Mouse (Mus musculus) hindbrain, embryonic 12.5 days (tissue): ENCODE measurements around the gene Gm26920. TPM values are rescaled to one million over a fixed set of nuclear protein-coding genes. Genes with fewer than 3 reads are reported as not detected.

Experiments used
- ATAC-seq: fragments of 200-750 bp; cut with Nextera tagmentation; 2 replicates; pipeline ENCODE4 v1.8.0; 2017; ENCODE audit warnings: moderate TSS enrichment; ENCODE audit not compliant: low FRiP score
- H3K27ac ChIP-seq: fragments of 300-500 bp; sonication (generic); 2 replicates; pipeline ENCODE4 v1.5.1; 2016; ENCODE audit warnings: mild to moderate bottlenecking
- H3K27me3 ChIP-seq: fragments of 300-500 bp; sonication (generic); 2 replicates; pipeline ENCODE4 v1.6.1; 2016; ENCODE audit warnings: mild to moderate bottlenecking
- H3K36me3 ChIP-seq: fragments of 300-500 bp; sonication (generic); 2 replicates; pipeline ENCODE4 v1.6.1; 2016; ENCODE audit warnings: mild to moderate bottlenecking
- H3K4me1 ChIP-seq: fragments of 300-500 bp; sonication (generic); 2 replicates; pipeline ENCODE4 v1.6.1; 2016
- H3K4me2 ChIP-seq: fragments of 300-500 bp; sonication (generic); replicated peaks from 2 replicates; pipeline ENCODE4 v1.6.1; 2016; ENCODE audit warnings: mild to moderate bottlenecking
- H3K4me3 ChIP-seq: fragments of 300-500 bp; sonication (generic); 2 replicates; pipeline ENCODE4 v1.5.1; 2016; ENCODE audit warnings: mild to moderate bottlenecking
- H3K9ac ChIP-seq: fragments of 300-500 bp; sonication (generic); 2 replicates; pipeline ENCODE4 v1.6.1; 2016; ENCODE audit warnings: mild to moderate bottlenecking, moderate library complexity
- H3K9me3 ChIP-seq: fragments of 300-500 bp; sonication (generic); replicated peaks from 2 replicates; pipeline ENCODE4 v1.6.1; 2016; ENCODE audit warnings: mild to moderate bottlenecking
- WGBS: fragments of 180-500 bp; shearing (Covaris S2); methylation state at CpG from one replicate; pipeline ENCODE4 v1.1.7; 2016; 5-methylcytosine and 5-hydroxymethylcytosine counted together
- microRNA-seq: library from miRNA; unstranded; fragments of <30 nt; microRNA quantifications from one replicate; pipeline ENCODE4, GENCODE M21; 2017
- polyA plus RNA-seq: library from polyadenylated mRNA; unstranded; fragments of >200 nt; fragmentation: Nextera tagmentation; extraction: Ambion mirVana; gene quantifications from 2 replicates; pipeline ENCODE4 v1.2.1, GENCODE M21; 2016

Gene Gm26920
- polyA plus RNA-seq, 1 experiment from 2014 or later, result 0.80 TPM

DNA sequence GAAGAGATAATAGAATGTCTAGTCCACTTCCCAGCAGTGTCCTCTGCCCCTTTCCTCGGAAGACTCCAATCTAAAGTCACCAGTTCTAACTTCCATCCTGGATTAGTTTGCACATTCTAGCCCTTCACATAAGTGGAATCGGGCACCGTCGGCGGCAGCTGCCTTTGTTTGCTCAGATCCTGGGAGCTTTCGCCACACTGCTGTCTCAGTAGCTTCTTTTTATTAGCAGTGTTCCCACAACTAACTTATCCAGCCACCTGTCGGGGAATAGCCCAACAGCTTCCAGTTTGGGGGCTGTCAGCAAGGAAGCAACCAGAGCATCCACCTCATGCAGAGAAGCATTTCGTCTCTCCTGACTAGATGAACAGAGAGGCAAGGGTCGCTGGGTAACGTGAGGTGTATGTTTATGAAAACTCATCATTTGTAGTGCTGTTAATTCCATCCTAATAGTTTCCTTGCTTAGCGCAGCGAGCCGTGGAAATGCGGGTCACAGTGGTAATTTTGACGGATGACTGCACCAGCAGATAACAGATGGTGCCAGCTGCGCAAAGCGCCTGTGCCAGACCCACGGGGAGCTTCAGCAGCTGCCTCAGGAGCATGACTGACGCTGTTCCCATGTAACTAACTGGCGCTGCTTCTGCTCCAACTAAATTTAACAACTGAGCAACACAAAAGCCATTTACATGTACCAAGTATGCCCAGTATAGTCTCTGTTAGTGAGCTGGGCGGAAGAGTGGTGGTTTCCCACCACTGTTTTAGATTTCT lies 80.7 kb downstream of the Gm26920 start:
- 44% methylated on average over 21 of the region's 21 CpGs for WGBS
- H3K27me3 ChIP-seq, result no peaks in the 10 kb centered on the region
- peak overlapping the region; percentile 73 for H3K27ac ChIP-seq
- H3K9me3 ChIP-seq, result no peaks in the 10 kb centered on the region
- peak overlapping the region; percentile 9; the same call in 1 of the 2 replicates for H3K4me2 ChIP-seq
- peak; percentile 82 for ATAC-seq
- no peak overlapping the region for H3K9ac ChIP-seq
- peaks cover 33% of the 10 kb centered on the region for H3K4me1 ChIP-seq
- H3K36me3 ChIP-seq, result peaks cover 21% of the 10 kb centered on the region
- H3K4me3 ChIP-seq, result no peak overlapping the region

DNA sequence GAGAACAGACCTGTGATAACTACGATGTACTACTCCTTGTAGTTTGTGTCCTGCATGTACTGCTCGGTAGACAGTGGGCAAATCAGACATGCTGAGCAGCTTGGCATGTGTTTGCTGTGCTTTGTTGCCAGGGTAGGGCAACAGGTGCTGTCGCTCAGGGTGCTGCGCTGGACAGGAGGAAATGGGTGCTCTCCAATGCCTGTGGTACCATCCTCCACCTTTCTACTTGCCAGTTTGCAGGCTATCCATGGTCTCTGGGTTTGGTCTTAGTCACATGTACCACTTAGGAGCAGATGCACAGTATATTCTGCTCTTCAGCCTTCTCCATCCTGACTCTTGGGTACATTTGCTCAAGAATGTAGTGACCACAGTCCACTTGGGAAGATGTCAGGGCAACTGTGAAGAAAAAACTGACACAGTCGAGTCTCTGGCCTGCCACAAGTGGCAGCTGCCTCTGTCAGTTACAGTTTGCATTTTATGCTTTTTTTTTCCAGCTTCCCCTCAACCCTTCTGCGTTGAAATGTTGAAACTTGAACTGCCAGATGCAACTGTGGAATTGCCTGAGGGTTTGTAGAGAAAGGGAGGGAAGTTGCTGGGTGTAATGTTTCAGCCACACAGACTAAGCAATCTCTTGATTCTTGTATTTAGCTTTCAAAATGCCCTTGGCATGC lies 82.1 kb downstream of the Gm26920 start:
- H3K9ac ChIP-seq, result no peak overlapping the region
- no peak overlapping the region for H3K4me3 ChIP-seq
- H3K27ac ChIP-seq, result no peak overlapping the region
- peaks cover 31% of the 10 kb centered on the region for H3K4me1 ChIP-seq
- no peaks in the 10 kb centered on the region for H3K9me3 ChIP-seq
- H3K4me2 ChIP-seq, result no peak overlapping the region
- no peaks in the 10 kb centered on the region for H3K27me3 ChIP-seq
- no peak for ATAC-seq
- peaks cover 9% of the 10 kb centered on the region; the same call in 1 of the 2 replicates for H3K36me3 ChIP-seq
- WGBS, result 85% methylated on average over 6 of the region's 6 CpGs

DNA sequence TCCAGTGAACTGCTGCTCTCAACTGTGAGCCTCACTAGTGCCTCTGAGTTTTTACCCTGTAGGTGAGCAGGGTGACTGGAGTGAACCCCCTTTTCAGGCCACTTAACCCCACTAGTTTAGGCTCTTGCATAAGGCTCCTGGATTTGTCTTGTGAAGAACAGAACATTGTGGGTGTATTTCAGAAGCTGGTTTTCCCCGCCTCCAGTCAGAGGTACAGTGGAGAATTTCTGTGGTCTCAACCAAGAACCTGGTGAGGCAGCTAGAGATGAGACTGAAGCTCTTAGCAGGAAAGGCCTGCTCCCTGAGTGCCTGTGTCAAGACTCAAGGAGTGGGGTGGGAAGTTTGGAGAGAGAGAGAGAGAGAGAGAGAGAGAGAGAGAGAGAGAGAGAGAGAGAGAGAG lies 82.6 kb downstream of the Gm26920 start:
- Histone ChIP-seq H3K9ac (no peak overlapping the region), H3K27ac (no peak overlapping the region), H3K9me3 (no peaks in the 10 kb centered on the region), H3K4me1 (peaks cover 29% of the 10 kb centered on the region), H3K4me3 (no peak overlapping the region), H3K4me2 (no peak overlapping the region), H3K27me3 (no peaks in the 10 kb centered on the region), H3K36me3 (peaks cover 12% of the 10 kb centered on the region)
- ATAC-seq, result no peak
- WGBS, result 86% methylated on average over 1 of the region's 1 CpGs

Small RNAs within 50 kb of the gene (microRNA-seq; reads per million reads assigned to microRNA genes)
- not detected for gene Gm23368

Other genes starting within 250 kb of the Gm26920 start
- gene Zfp940, start 236.7 kb downstream of the Gm26920 start, polyA plus RNA-seq, result 11.4 and 11.8 TPM in 2 replicates
- 12.7 and 14.6 TPM in 2 replicates for gene Zfp420, start 230.4 kb downstream of the Gm26920 start, polyA plus RNA-seq
- gene Zfp27, start 183.8 kb downstream of the Gm26920 start, polyA plus RNA-seq, result 14.9 and 15.3 TPM in 2 replicates
- 7.0 and 8.5 TPM in 2 replicates for gene Zfp383, start 182.2 kb downstream of the Gm26920 start, polyA plus RNA-seq
- gene Zfp74, start 136.3 kb downstream of the Gm26920 start, polyA plus RNA-seq, result 16.4 and 17.2 TPM in 2 replicates
- gene Zfp568, start 106.5 kb downstream of the Gm26920 start, polyA plus RNA-seq, result 13.2 and 14.9 TPM in 2 replicates
- gene Zfp14, start 39.0 kb downstream of the Gm26920 start, polyA plus RNA-seq, result 7.1 and 7.2 TPM in 2 replicates
- gene Zfp82, start 17.5 kb downstream of the Gm26920 start, polyA plus RNA-seq, result 9.8 and 10.1 TPM in 2 replicates
- 13.7 and 16.2 TPM in 2 replicates for gene Zfp566, start 117 bp upstream of the Gm26920 start, polyA plus RNA-seq
- gene Zfp260, start 4.4 kb upstream of the Gm26920 start, polyA plus RNA-seq, result 121 and 126 TPM in 2 replicates
- 14.0 and 14.6 TPM in 2 replicates for gene Zfp382, start 31.5 kb upstream of the Gm26920 start, polyA plus RNA-seq
- 17.6 and 20.2 TPM in 2 replicates for gene Zfp146, start 79.3 kb upstream of the Gm26920 start, polyA plus RNA-seq
- 3.5 and 3.6 TPM in 2 replicates for gene Cox7a1, start 93.7 kb upstream of the Gm26920 start, polyA plus RNA-seq
- gene Capns1, start 108.4 kb upstream of the Gm26920 start, polyA plus RNA-seq, result 78.0 and 80.0 TPM in 2 replicates
- 135 and 149 TPM in 2 replicates for gene Polr2i, start 141.5 kb upstream of the Gm26920 start, polyA plus RNA-seq
- gene Tbcb, start 141.9 kb upstream of the Gm26920 start, polyA plus RNA-seq, result 272 and 275 TPM in 2 replicates
- gene Ovol3, start 145.3 kb upstream of the Gm26920 start, polyA plus RNA-seq, result not detected in 2 replicates
- gene Thap8, start 189.7 kb upstream of the Gm26920 start, polyA plus RNA-seq, result 0.48 and 0.77 TPM in 2 replicates
- 7.2 and 7.4 TPM in 2 replicates for gene Wdr62, start 190.0 kb upstream of the Gm26920 start, polyA plus RNA-seq
- 74.8 and 88.1 TPM in 2 replicates for gene Clip3, start 201.3 kb upstream of the Gm26920 start, polyA plus RNA-seq
- 87.1 and 93.5 TPM in 2 replicates for gene Alkbh6, start 218.3 kb upstream of the Gm26920 start, polyA plus RNA-seq
- gene Syne4, start 224.4 kb upstream of the Gm26920 start, polyA plus RNA-seq, result 36.9 and 39.2 TPM in 2 replicates
- 0.33 and 0.49 TPM in 2 replicates for gene E130208F15Rik, start 231.3 kb upstream of the Gm26920 start, polyA plus RNA-seq
- gene Sdhaf1, start 233.5 kb upstream of the Gm26920 start, polyA plus RNA-seq, result 22.3 and 23.4 TPM in 2 replicates